In genomic region chr7:133037618-133038017, GRCm38 (mm10) we compare ENCODE assay signal across 10 mouse cellular contexts.
DNase-seq lines count a peak whose midpoint lies in the region; ATAC-seq and TF ChIP-seq lines count a peak whose summit lies in the region.
"Had no signal": no experiment of that assay in that cellular context is flagged by ENCODE, and none has a peak within 500 bp of the region (broad histone marks: within the 10 kb centered on the region; RNA-seq: fewer than 3 reads in every experiment).

No protein-coding gene starts in this region.

- no peaks in the 10 kb centered on the region for H3K27me3 ChIP-seq in kidney, adult 2 months (replicated peaks; ENCODE audit: control insufficient read depth, insufficient read depth, low read length)
- H3K27me3 ChIP-seq in embryonic facial prominence, embryonic 14.5 days (replicated peaks; ENCODE audit: control insufficient read depth, insufficient read depth, low read length): no peaks in the 10 kb centered on the region
- no peaks in the 10 kb centered on the region for H3K27me3 ChIP-seq in heart, postnatal 0 days (ENCODE audit: control insufficient read depth, insufficient read depth, low read length)

- H3K4me2 ChIP-seq in embryonic facial prominence, embryonic 14.5 days (ENCODE audit: low read depth, low read length): no peak overlapping the region
- H3K4me2 ChIP-seq in heart, postnatal 0 days (ENCODE audit: low read depth, low read length): no peak overlapping the region

- TF ChIP-seq CTCF in kidney, adult 2 months (conservative IDR thresholded peaks at IDR 0.05; ENCODE audit: insufficient read depth, insufficient read length, low read depth, low read length): no peak
- TF ChIP-seq CTCF in heart, postnatal 0 days (IDR thresholded peaks at IDR 0.05; ENCODE audit: low read depth): no peak

- H3K4me1 ChIP-seq in kidney, adult 2 months (ENCODE audit: control insufficient read depth, insufficient read depth, low read length): peaks cover 12% of the 10 kb centered on the region; the same call in 1 of the 2 replicates
- peaks cover 51% of the 10 kb centered on the region for H3K4me1 ChIP-seq in embryonic facial prominence, embryonic 14.5 days (ENCODE audit: control insufficient read depth, insufficient read depth, low read length)
- peaks cover 79% of the 10 kb centered on the region for H3K4me1 ChIP-seq in heart, postnatal 0 days (ENCODE audit: control insufficient read depth, insufficient read depth)

- H3K27ac ChIP-seq in kidney, adult 2 months (ENCODE audit: insufficient read depth, low read depth, low read length): peak overlapping the region; percentile 78
- H3K27ac ChIP-seq in embryonic facial prominence, embryonic 14.5 days (replicated peaks; ENCODE audit: low read depth, low read length): peak overlapping the region; percentile 28
- H3K27ac ChIP-seq in heart, postnatal 0 days (ENCODE audit: low read depth): peak overlapping the region; percentile 71

- intact Hi-C loops in left cerebral cortex, postnatal 4 days (cut with DNase I): loop anchor here (5.0 kb wide), 1 partner anchor 585 kb away; no protein-coding TSS in a partner anchor

- 31% methylated on average over 4 of the region's 4 CpGs for WGBS in kidney, adult 2 months
- 13% methylated on average over 4 of the region's 4 CpGs for WGBS in embryonic facial prominence, embryonic 14.5 days
- 36% methylated on average over 4 of the region's 4 CpGs for WGBS in heart, postnatal 0 days

- ATAC-seq in embryonic facial prominence, embryonic 14.5 days (ENCODE audit: low read depth): no peak
- no peak for ATAC-seq in heart, postnatal 0 days (ENCODE audit: insufficient read depth, low read depth)

- peak; percentile 55 for DNase-seq in kidney, adult 2 months
- no peak for DNase-seq in kidney, adult 11 months
- no peak for DNase-seq in embryonic facial prominence, embryonic 14.5 days (ENCODE audit: low spot score)
- DNase-seq in heart, postnatal 0 days (ENCODE audit: low spot score): no peak
- DNase-seq in lung, postnatal 10 days: peak; percentile 52
- no peak for DNase-seq in thymus, postnatal 10 days (ENCODE audit: low spot score in 2 of 2)
- DNase-seq in left cerebral cortex, postnatal 4 days: no peak
- DNase-seq: adrenal gland, postnatal 25 days; cerebellum, postnatal 36 days; spleen, adult 18-20 months had no signal

- TF ChIP-seq POLR2A in kidney, adult 2 months (IDR thresholded peaks at IDR 0.05; ENCODE audit: low read depth, low read length): no peak

- no peaks in the 10 kb centered on the region for H3K36me3 ChIP-seq in kidney, adult 2 months (ENCODE audit: control insufficient read depth, insufficient read depth, low read length)
- no peaks in the 10 kb centered on the region for H3K36me3 ChIP-seq in embryonic facial prominence, embryonic 14.5 days (ENCODE audit: control insufficient read depth, insufficient read depth, low read length)
- no peaks in the 10 kb centered on the region for H3K36me3 ChIP-seq in heart, postnatal 0 days (replicated peaks; ENCODE audit: control insufficient read depth, insufficient read depth, low read length)

- no peak for TF ChIP-seq EP300 in heart, postnatal 0 days (IDR thresholded peaks at IDR 0.05; ENCODE audit: low read depth)

- H3K9me3 ChIP-seq in embryonic facial prominence, embryonic 14.5 days (ENCODE audit: control insufficient read depth, low read length): no peaks in the 10 kb centered on the region
- H3K9me3 ChIP-seq in heart, postnatal 0 days (replicated peaks; ENCODE audit: control insufficient read depth, low read length): no peaks in the 10 kb centered on the region

- no peak overlapping the region for H3K4me3 ChIP-seq in kidney, adult 2 months (ENCODE audit: insufficient read depth, low read depth, low read length)
- H3K4me3 ChIP-seq in embryonic facial prominence, embryonic 14.5 days (ENCODE audit: low read depth, low read length): no peak overlapping the region
- H3K4me3 ChIP-seq in heart, postnatal 0 days (ENCODE audit: low read depth, low read length): no peak overlapping the region

- no peak overlapping the region for H3K9ac ChIP-seq in embryonic facial prominence, embryonic 14.5 days (ENCODE audit: low read depth, low read length)
- peak overlapping the region; percentile 34 for H3K9ac ChIP-seq in heart, postnatal 0 days (replicated peaks; ENCODE audit: low read depth, low read length)

Comparison
In these comparisons a context has a peak if more than half of its experiments do, and no peak if none do; other contexts are left out.
1. DNase-seq: peak in kidney, adult 2 months (single experiment) and lung, postnatal 10 days (single experiment); none in kidney, adult 11 months (single experiment), embryonic facial prominence, embryonic 14.5 days (single experiment), heart, postnatal 0 days (single experiment), thymus, postnatal 10 days (0 of 2) and left cerebral cortex, postnatal 4 days (single experiment).
2. H3K27ac ChIP-seq: peak in every context shown above with its lines; median percentile 78 in kidney, adult 2 months; 71 in heart, postnatal 0 days; 28 in embryonic facial prominence, embryonic 14.5 days.